ENCODE assay signal across 8 mouse cellular contexts in the genomic region with DNA sequence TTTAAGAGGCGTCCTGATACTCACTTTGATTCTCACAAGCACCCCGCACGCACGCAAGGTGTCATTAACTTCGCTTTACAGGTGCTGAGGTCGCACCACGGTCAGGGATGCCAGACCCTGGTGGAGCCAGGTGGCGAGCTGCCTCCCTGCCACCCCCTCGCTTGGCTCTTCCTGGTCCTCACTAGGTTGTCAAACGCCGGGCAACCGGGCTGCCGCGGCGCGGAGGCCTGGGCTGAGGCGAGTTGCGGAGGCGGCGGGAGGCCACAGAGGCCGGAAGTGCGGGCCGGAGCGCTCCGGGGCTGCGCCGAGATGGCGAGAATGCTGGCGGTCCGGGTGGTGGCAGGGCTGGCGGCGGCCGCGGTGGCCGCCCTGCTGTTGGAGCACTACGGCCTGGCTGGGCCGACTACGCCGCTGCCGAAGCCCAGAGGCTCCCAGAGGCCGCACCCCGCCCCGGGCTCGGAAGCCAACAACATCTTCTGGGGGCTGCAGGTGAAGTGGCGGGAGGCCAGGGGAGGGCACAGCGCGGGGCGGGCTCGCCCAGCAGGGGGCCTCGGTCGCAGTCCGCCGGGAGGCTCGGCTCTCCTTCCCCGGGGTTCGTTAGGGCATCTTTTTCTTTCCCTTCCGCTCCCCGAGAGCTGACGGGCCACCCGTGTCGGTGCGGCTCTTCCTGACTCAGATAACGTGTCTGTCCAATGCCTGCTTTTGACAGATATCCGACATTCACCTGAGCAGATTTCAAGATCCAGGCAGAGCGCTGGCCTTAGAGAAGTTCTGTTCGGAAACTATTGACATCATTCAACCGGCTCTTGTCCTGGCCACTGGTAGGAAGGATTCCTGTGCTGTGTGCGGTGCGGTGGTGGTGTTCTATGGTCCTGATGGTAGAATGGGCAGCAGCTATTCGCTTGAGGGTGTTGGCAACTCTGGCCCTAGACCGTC. TPM values are rescaled to one million over a fixed set of nuclear protein-coding genes. Genes with fewer than 3 reads are reported as not detected.
DNase-seq lines count a peak whose midpoint lies in the region; ATAC-seq and TF ChIP-seq lines count a peak whose summit lies in the region.

Gene Tmem62, plus strand, starts transcription at position 28 of the 936 bp plus-strand sequence.

- peak within 1 kb of the TSS; percentile 89 for H3K27ac ChIP-seq in heart, embryonic 10.5 days
- peak within 1 kb of the TSS; percentile 59; the same call in 1 of the 2 replicates for H3K27ac ChIP-seq in kidney, embryonic 14.5 days (ENCODE audit: low read depth, low read length)
- peak within 1 kb of the TSS; percentile 64 for H3K27ac ChIP-seq in liver, adult 2 months (replicated peaks; ENCODE audit: insufficient read depth, low read depth, low read length)

- H3K27me3 ChIP-seq in heart, embryonic 10.5 days (ENCODE audit: insufficient read depth, poor library complexity, severe bottlenecking): no peaks in the 10 kb centered on the region
- H3K27me3 ChIP-seq in kidney, embryonic 14.5 days (ENCODE audit: control insufficient read depth, insufficient read depth, low read length): no peaks in the 10 kb centered on the region
- H3K27me3 ChIP-seq in liver, adult 2 months (ENCODE audit: control insufficient read depth, insufficient read depth, low read length): no peaks in the 10 kb centered on the region

- H3K4me2 ChIP-seq in kidney, embryonic 14.5 days (replicated peaks; ENCODE audit: low read depth, low read length): peak within 1 kb of the TSS; percentile 97

- peak; percentile 48 for TF ChIP-seq CTCF in liver, adult 2 months (IDR thresholded peaks at IDR 0.05; ENCODE audit: low read depth, low read length)

- H3K4me3 ChIP-seq in heart, embryonic 10.5 days: peak within 1 kb of the TSS; percentile 77
- H3K4me3 ChIP-seq in kidney, embryonic 14.5 days (ENCODE audit: low read length): peak within 1 kb of the TSS; percentile 80
- H3K4me3 ChIP-seq in liver, adult 2 months (ENCODE audit: insufficient read depth, low read depth, low read length): peak within 1 kb of the TSS; percentile 71

- H3K36me3 ChIP-seq in heart, embryonic 10.5 days: no peaks in the 10 kb centered on the region
- H3K36me3 ChIP-seq in kidney, embryonic 14.5 days (ENCODE audit: control insufficient read depth, insufficient read depth, low read length): no peaks in the 10 kb centered on the region
- H3K36me3 ChIP-seq in liver, adult 2 months (ENCODE audit: control insufficient read depth, insufficient read depth, low read length): peaks cover 8% of the 10 kb centered on the region

- TF ChIP-seq POLR2A in liver, adult 2 months (IDR thresholded peaks at IDR 0.05; ENCODE audit: extremely low read depth, insufficient read depth, low read length): 0 out of 2 replicates have a peak, but pooled peaks have one; percentile 2

- H3K9me3 ChIP-seq in heart, embryonic 10.5 days: no peaks in the 10 kb centered on the region
- H3K9me3 ChIP-seq in kidney, embryonic 14.5 days (ENCODE audit: control insufficient read depth, low read length): no peaks in the 10 kb centered on the region

- no peaks in the 10 kb centered on the region for H3K4me1 ChIP-seq in heart, embryonic 10.5 days
- no peaks in the 10 kb centered on the region for H3K4me1 ChIP-seq in kidney, embryonic 14.5 days (ENCODE audit: control insufficient read depth, insufficient read depth, low read length)
- peaks cover 3% of the 10 kb centered on the region for H3K4me1 ChIP-seq in liver, adult 2 months (ENCODE audit: control insufficient read depth, insufficient read depth, low read length)

- no peaks in the 10 kb centered on the region for H3K79me2 ChIP-seq in liver, adult 2 months (ENCODE audit: control insufficient read depth, insufficient read depth, low read length)

- ATAC-seq in erythroblast, adult 5-6 weeks (replicated peaks; ENCODE audit: low FRiP score, poor library complexity, severe bottlenecking): peak; percentile 82
- peak; percentile 82 for ATAC-seq in kidney, embryonic 14.5 days (ENCODE audit: low FRiP score, low TSS enrichment)
- peak; percentile 39 for ATAC-seq in monocyte, adult 5-6 weeks (replicated peaks; ENCODE audit: insufficient number of reproducible peaks, low FRiP score, low TSS enrichment, poor library complexity, severe bottlenecking)

- 2% methylated on average over 71 of the region's 71 CpGs for WGBS in heart, embryonic 10.5 days
- WGBS in kidney, embryonic 14.5 days: under 1% methylated on average over 56 of the region's 71 CpGs
- WGBS in liver, adult 2 months: 2% methylated on average over 71 of the region's 71 CpGs

- peak; percentile 76 for DNase-seq in CD4-positive, CD25-positive, alpha-beta regulatory T cell, adult 2 months (ENCODE audit: low read depth, low spot score)
- DNase-seq in brain, adult 2 months (ENCODE audit: low read depth, low spot score): peak; percentile 83
- DNase-seq in heart, embryonic 10.5 days (ENCODE audit: low spot score): peak; percentile 84
- DNase-seq in liver, adult 2 months (ENCODE audit: extremely low read depth, low read depth, low spot score): peak; percentile 62
- DNase-seq in spleen, postnatal 4 days (ENCODE audit: low spot score in 2 of 2): peak; percentile 81 to 90

- H3K9ac ChIP-seq in kidney, embryonic 14.5 days (ENCODE audit: low read depth, low read length): peak within 1 kb of the TSS; percentile 79
- H3K9ac ChIP-seq in liver, adult 2 months (ENCODE audit: low read depth, low read length): peak within 1 kb of the TSS; percentile 79

RNA-seq across cellular contexts. Expression of gene Tmem62, which starts in this region (rescaled TPM):
- 2.5 and 21.9 TPM in 2 replicates for total RNA-seq in erythroblast, adult 5-6 weeks (2015; ENCODE audit: low replicate concordance)
- 11.4 and 20.8 TPM in 2 replicates for total RNA-seq in erythroblast, adult 5-6 weeks (2017; ENCODE audit: low replicate concordance)
- polyA plus RNA-seq in heart, embryonic 10.5 days (2016; fragmentation: Nextera tagmentation; extraction: Ambion mirVana): 3.3 and 3.4 TPM in 2 replicates
- polyA plus RNA-seq in kidney, embryonic 14.5 days (2014; fragmentation: Nextera tagmentation; extraction: Ambion mirVana): 6.1 and 6.5 TPM in 2 replicates
- total RNA-seq in liver, adult 2 months (2014; rRNA removed): 13.6 and 17.7 TPM in 2 replicates
- 7.4 and 8.0 TPM in 2 replicates for polyA plus RNA-seq in liver, adult 2 months (2012; rRNA removed)
- 16.0 to 46.7 TPM (median 32.7 TPM) in 3 replicates for total RNA-seq in monocyte, adult 5-6 weeks (2017)

Comparison
In these comparisons a context has a peak if more than half of its experiments do, and no peak if none do; other contexts are left out.
1. Peak in every context shown above with its lines: DNase-seq, ATAC-seq, H3K4me3 ChIP-seq and H3K27ac ChIP-seq.